1 mouse cellular context compared by ENCODE assay signal in the genomic region with DNA sequence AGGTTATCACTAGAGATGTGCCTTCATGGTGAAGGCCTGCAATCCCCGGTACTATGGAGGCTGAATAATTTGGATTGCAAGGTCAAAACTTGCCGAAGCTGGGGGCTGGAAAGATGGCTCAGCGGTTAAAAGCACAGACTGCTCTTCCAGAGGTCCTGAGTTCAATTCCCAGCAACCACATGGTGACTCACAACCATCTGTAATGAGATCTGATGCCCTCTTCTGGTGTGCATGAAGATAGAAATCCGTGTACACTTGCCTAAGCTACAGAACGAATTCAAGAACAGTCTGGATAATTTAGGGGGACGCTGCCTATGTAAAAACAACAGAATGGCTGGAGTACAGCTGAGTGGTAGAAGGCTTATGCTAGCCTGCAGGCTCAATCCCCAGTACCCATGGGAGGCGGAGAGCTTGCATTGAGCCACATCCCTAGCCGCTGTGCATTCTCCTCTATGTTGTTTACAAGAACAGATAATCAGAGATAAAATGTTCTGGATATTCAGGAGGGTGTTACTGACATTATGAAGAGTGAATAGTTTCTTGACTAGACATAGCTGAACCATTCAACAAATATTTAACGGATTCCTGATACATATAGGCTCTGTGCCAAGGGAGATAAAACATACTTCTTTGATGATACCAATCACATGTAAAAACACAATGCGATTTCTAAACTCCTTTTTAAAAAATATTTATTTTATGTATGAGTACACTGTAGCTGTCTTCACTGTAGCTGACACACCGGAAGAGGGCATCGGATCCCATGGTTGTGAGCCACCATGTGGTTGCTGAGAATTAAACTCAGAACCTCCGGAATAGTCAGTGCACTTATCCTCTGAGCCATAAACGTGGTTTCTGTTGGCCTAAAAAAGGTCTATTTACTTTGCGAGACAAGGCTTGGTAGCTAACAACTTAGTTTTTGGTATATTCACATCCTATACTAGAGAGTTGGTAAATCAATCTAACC.
TF ChIP-seq lines count a peak whose summit lies in the region.

No protein-coding gene starts in this region.

TF ChIP-seq in MEL, 35 proteins besides CTCF, POLR2A, EP300 and RAD21 (continued from another document):
- TF ChIP-seq MAFK (IDR thresholded peaks at IDR 0.05; ENCODE audit: borderline replicate concordance, low read depth, low read length) (no peak), BHLHE40 (IDR thresholded peaks at IDR 0.05; ENCODE audit: borderline replicate concordance, low read depth, low read length) (no peak), TAL1 (IDR thresholded peaks at IDR 0.05; ENCODE audit: low read length) (no peak), UBTF (IDR thresholded peaks at IDR 0.05; ENCODE audit: borderline replicate concordance, insufficient read depth, low read depth, low read length) (no peak), E2F4 (IDR thresholded peaks at IDR 0.05; ENCODE audit: borderline replicate concordance, low read depth, low read length) (no peak)
